Mouse (Mus musculus) lung, postnatal 0 days (tissue): ENCODE measurements around the gene Tcirg1. TPM values are rescaled to one million over a fixed set of nuclear protein-coding genes. Genes with fewer than 3 reads are reported as not detected.

Experiments
- ATAC-seq: fragments of 200-750 bp; cut with Nextera tagmentation; 2 replicates; pipeline ENCODE4 v1.8.0; 2017; ENCODE audit warnings: moderate library complexity
- DNase-seq: peaks from one replicate; pipeline ENCODE4 v3.0.0-alpha.2; 2016; ENCODE audit warnings: low spot score
- H3K27ac ChIP-seq: fragments of 300-500 bp; sonication (generic); 2 replicates; pipeline ENCODE4 v1.5.1; 2014; ENCODE audit warnings: antibody characterized with exemption, mild to moderate bottlenecking, low read length, mixed read lengths
- H3K27me3 ChIP-seq: fragments of 300-500 bp; sonication (generic); replicated peaks from 2 replicates; pipeline ENCODE4 v1.6.1; 2014; ENCODE audit warnings: low read length, mixed read lengths; ENCODE audit not compliant: insufficient read depth
- H3K36me3 ChIP-seq: fragments of 300-500 bp; sonication (generic); 2 replicates; pipeline ENCODE4 v1.6.1; 2014; ENCODE audit warnings: low read length, mixed read lengths; ENCODE audit not compliant: insufficient read depth
- H3K4me1 ChIP-seq: fragments of 300-500 bp; sonication (generic); 2 replicates; pipeline ENCODE4 v1.6.1; 2014; ENCODE audit warnings: antibody characterized with exemption, low read depth, low read length, mixed read lengths; ENCODE audit not compliant: insufficient read depth
- H3K4me2 ChIP-seq: fragments of 300-500 bp; sonication (generic); replicated peaks from 2 replicates; pipeline ENCODE4 v1.6.1; 2014; ENCODE audit warnings: low read depth, mild to moderate bottlenecking, low read length, moderate library complexity, mixed read lengths
- H3K4me3 ChIP-seq: fragments of 300-500 bp; sonication (generic); 2 replicates; pipeline ENCODE4 v1.5.1; 2014; ENCODE audit warnings: low read depth, low read length
- H3K9ac ChIP-seq: fragments of 300-500 bp; sonication (generic); replicated peaks from 2 replicates; pipeline ENCODE4 v1.6.1; 2014; ENCODE audit warnings: low read depth, mild to moderate bottlenecking
- H3K9me3 ChIP-seq: fragments of 300-500 bp; sonication (generic); 2 replicates; pipeline ENCODE4 v1.6.1; 2016; ENCODE audit warnings: low read length, mixed read lengths
- CTCF ChIP-seq: IDR thresholded peaks from 2 replicates; pipeline ENCODE4 v1.5.1; 2016; ENCODE audit warnings: antibody characterized with exemption, mild to moderate bottlenecking
- EP300 ChIP-seq: IDR thresholded peaks from 2 replicates; pipeline ENCODE4 v1.6.1; 2016; ENCODE audit warnings: antibody characterized with exemption, mild to moderate bottlenecking, control low read depth
- WGBS: fragments of 180-500 bp; shearing (Covaris S2); extraction: QIAGEN DNeasy Blood & Tissue Kit; methylation state at CpG from one replicate; pipeline ENCODE4 v1.1.7; 2014; 5-methylcytosine and 5-hydroxymethylcytosine counted together
- polyA plus RNA-seq: library from polyadenylated mRNA; unstranded; fragments of >200 nt; fragmentation: Nextera tagmentation; extraction: Ambion mirVana; gene quantifications from 2 replicates; pipeline ENCODE4 v1.2.1, GENCODE M21; 2015

The Tcirg1 gene
- polyA plus RNA-seq, 1 experiment from 2014 or later: 31.8 TPM

DNA sequence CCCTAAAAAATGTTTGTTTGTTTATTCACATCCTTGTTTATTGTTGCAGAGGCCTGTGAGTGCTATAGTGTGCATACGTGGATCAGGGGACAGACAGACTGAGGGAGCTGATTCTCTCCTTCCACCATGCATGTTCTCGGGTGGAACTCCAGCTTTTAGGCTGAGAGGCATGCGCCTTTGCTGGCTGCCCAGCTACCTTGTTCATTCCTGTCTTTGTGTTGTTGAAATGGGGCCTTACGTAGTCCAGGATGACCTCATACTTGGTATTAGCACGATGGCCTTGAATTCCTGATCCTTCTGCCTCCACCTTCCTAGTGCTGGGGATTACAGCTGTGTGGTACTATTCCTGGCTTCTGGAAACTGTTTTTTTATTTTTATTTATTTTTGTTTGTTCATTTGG is 59.2 kb downstream of the Tcirg1 start:
- Histone ChIP-seq H3K4me3 (no peak overlapping the region), H3K27me3 (no peaks in the 10 kb centered on the region), H3K9ac (no peak overlapping the region), H3K36me3 (no peaks in the 10 kb centered on the region), H3K9me3 (no peaks in the 10 kb centered on the region), H3K27ac (0 out of 2 replicates have a peak overlapping the region, but pooled peaks have one; percentile 63), H3K4me2 (no peak overlapping the region), H3K4me1 (peaks cover 9% of the 10 kb centered on the region; the same call in 1 of the 2 replicates)
- no peak for ATAC-seq
- no peak for TF ChIP-seq CTCF
- no peak for TF ChIP-seq EP300
- WGBS: 60% methylated on average over 5 of the region's 5 CpGs
- DNase-seq: no peak

DNA sequence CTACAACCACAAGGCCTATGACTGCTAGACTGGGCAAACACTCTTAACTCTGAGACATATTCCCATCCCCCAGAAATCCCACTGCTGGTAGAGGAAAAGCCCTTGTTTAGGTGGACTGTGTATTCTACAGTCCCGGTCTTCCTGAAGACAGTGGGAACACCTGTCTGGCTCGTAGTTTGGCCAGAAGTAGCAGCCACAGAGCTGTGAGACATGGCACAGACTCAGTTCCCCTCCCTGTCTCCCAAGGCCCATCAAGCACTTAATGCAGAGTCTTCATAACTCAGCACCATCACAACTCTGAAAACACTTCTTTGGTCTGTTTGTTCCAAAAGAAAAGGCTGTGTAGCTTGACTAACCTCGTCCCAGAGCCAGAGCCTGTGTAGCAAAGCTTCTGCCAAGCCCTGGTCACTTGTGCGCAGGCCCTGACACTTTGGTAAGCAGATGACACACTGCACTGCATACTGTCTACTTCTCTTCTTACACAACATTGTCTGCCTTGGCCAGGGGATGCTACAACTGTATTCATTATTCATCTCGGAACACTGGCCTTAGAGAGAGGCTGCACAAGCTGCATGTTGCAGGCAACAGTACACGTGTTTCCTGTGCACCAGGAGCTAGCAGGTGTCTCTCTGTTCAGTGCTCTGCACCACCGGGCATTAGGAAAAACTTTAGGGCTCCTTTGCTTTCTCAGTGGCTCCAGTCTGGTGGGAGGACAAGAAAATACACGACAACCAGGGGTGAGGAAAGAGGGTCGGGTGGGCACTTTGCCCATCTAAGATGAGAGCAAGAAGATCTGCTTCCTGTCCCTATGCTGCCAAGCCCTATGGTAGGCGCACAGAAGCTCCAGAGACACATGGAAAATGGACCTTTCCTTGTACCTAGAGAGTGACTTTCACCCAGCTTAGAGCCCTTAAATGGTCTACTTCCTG is 60.0 kb downstream of the Tcirg1 start:
- Histone ChIP-seq H3K4me3 (no peak overlapping the region), H3K36me3 (no peaks in the 10 kb centered on the region), H3K4me1 (peaks cover 9% of the 10 kb centered on the region; the same call in 1 of the 2 replicates), H3K9ac (no peak overlapping the region), H3K27ac (peak overlapping the region; percentile 63; the same call in 1 of the 2 replicates), H3K27me3 (no peaks in the 10 kb centered on the region), H3K4me2 (no peak overlapping the region), H3K9me3 (no peaks in the 10 kb centered on the region)
- ATAC-seq (no peak), DNase-seq (peak; percentile 48)
- WGBS: 54% methylated on average over 10 of the region's 10 CpGs
- TF ChIP-seq EP300: no peak
- no peak for TF ChIP-seq CTCF

Other genes with a start within 250 kb of the Tcirg1 start
- 4.1 and 5.1 TPM in 2 replicates for gene Lrp5, start 220.6 kb downstream of the Tcirg1 start, polyA plus RNA-seq
- 11.3 and 12.6 TPM in 2 replicates for gene 1810055G02Rik, start 198.8 kb downstream of the Tcirg1 start, polyA plus RNA-seq
- 20.5 and 23.7 TPM in 2 replicates for gene Kmt5b, start 139.7 kb downstream of the Tcirg1 start, polyA plus RNA-seq
- gene Chka, start 55.4 kb downstream of the Tcirg1 start, polyA plus RNA-seq: 65.9 and 68.1 TPM in 2 replicates
- 203 and 225 TPM in 2 replicates for gene Ndufs8, start 5.6 kb upstream of the Tcirg1 start, polyA plus RNA-seq
- 33.2 and 38.3 TPM in 2 replicates for gene Aldh3b1, start 22.7 kb upstream of the Tcirg1 start, polyA plus RNA-seq
- gene Unc93b1, start 28.1 kb upstream of the Tcirg1 start, polyA plus RNA-seq: 40.0 and 45.5 TPM in 2 replicates
- gene Aldh3b3, start 51.5 kb upstream of the Tcirg1 start, polyA plus RNA-seq: 0.04 and 0.06 TPM in 2 replicates
- 0.47 and 0.71 TPM in 2 replicates for gene Aldh3b2, start 65.2 kb upstream of the Tcirg1 start, polyA plus RNA-seq
- gene Acy3, start 79.4 kb upstream of the Tcirg1 start, polyA plus RNA-seq: 14.9 and 15.7 TPM in 2 replicates
- gene Tbx10, start 85.6 kb upstream of the Tcirg1 start, polyA plus RNA-seq: not detected in 2 replicates
- 27.0 and 28.5 TPM in 2 replicates for gene Nudt8, start 93.4 kb upstream of the Tcirg1 start, polyA plus RNA-seq
- gene Gm49405, start 93.5 kb upstream of the Tcirg1 start, polyA plus RNA-seq: 1.1 TPM in 2 replicates
- 1.9 and 2.0 TPM in 2 replicates for gene Doc2g, start 96.2 kb upstream of the Tcirg1 start, polyA plus RNA-seq
- 130 and 152 TPM in 2 replicates for gene Ndufv1, start 105.7 kb upstream of the Tcirg1 start, polyA plus RNA-seq
- 273 and 288 TPM in 2 replicates for gene Gstp1, start 130.9 kb upstream of the Tcirg1 start, polyA plus RNA-seq
- 6.3 and 7.3 TPM in 2 replicates for gene Gstp2, start 138.9 kb upstream of the Tcirg1 start, polyA plus RNA-seq
- 6.5 and 6.9 TPM in 2 replicates for gene Gstp3, start 152.4 kb upstream of the Tcirg1 start, polyA plus RNA-seq
- not detected in 2 replicates for gene Cabp2, start 174.4 kb upstream of the Tcirg1 start, polyA plus RNA-seq
- 154 and 164 TPM in 2 replicates for gene Cdk2ap2, start 190.0 kb upstream of the Tcirg1 start, polyA plus RNA-seq
- 17.0 and 18.9 TPM in 2 replicates for gene Pitpnm1, start 192.9 kb upstream of the Tcirg1 start, polyA plus RNA-seq
- 78.5 and 82.1 TPM in 2 replicates for gene Aip, start 218.7 kb upstream of the Tcirg1 start, polyA plus RNA-seq
- not detected in 2 replicates for gene Gpr152, start 232.7 kb upstream of the Tcirg1 start, polyA plus RNA-seq
- gene Cabp4, start 236.9 kb upstream of the Tcirg1 start, polyA plus RNA-seq: 0.08 and 0.10 TPM in 2 replicates
- 183 and 192 TPM in 2 replicates for gene Coro1b, start 241.5 kb upstream of the Tcirg1 start, polyA plus RNA-seq
- 3.4 and 3.7 TPM in 2 replicates for gene Ptprcap, start 246.5 kb upstream of the Tcirg1 start, polyA plus RNA-seq